Mouse (Mus musculus) liver, embryonic 11.5 days (tissue): ENCODE data around the gene Gm11437. TPM values are rescaled to one million over a fixed set of nuclear protein-coding genes. Genes with fewer than 3 reads are reported as not detected.
A peak's percentile ranks its signal among the peaks of the same experiment; 100 is the strongest.

Experiments used
- ATAC-seq: fragments of 200-750 bp; cut with Nextera tagmentation; replicated peaks from 2 replicates; pipeline ENCODE4 v1.8.0; 2017; ENCODE audit warnings: moderate number of reproducible peaks, mild to moderate bottlenecking, moderate TSS enrichment, moderate library complexity; ENCODE audit not compliant: low FRiP score
- DNase-seq: peaks from one replicate; pipeline ENCODE4 v3.0.0-alpha.2; 2017; ENCODE audit warnings: low spot score
- H3K27ac ChIP-seq: fragments of 300-500 bp; sonication (generic); 2 replicates; pipeline ENCODE4 v1.5.1; 2014; ENCODE audit warnings: mild to moderate bottlenecking, low read depth, low read length, control low read depth
- H3K27me3 ChIP-seq: fragments of 300-500 bp; sonication (generic); replicated peaks from 2 replicates; pipeline ENCODE4 v1.6.1; 2014; ENCODE audit warnings: low read length, mixed read lengths; ENCODE audit not compliant: control insufficient read depth, insufficient read depth
- H3K36me3 ChIP-seq: fragments of 300-500 bp; sonication (generic); 2 replicates; pipeline ENCODE4 v1.6.1; 2014; ENCODE audit warnings: mild to moderate bottlenecking, low read length, moderate library complexity, mixed read lengths; ENCODE audit not compliant: control insufficient read depth, insufficient read depth
- H3K4me1 ChIP-seq: fragments of 300-500 bp; sonication (generic); replicated peaks from 2 replicates; pipeline ENCODE4 v1.6.1; 2014; ENCODE audit warnings: low read length, mixed read lengths; ENCODE audit not compliant: control insufficient read depth, insufficient read depth
- H3K4me2 ChIP-seq: fragments of 300-500 bp; sonication (generic); 2 replicates; pipeline ENCODE4 v1.6.1; 2014; ENCODE audit warnings: mild to moderate bottlenecking, control low read depth, moderate library complexity
- H3K4me3 ChIP-seq: fragments of 300-500 bp; sonication (generic); 2 replicates; pipeline ENCODE4 v1.5.1; 2014; ENCODE audit warnings: low read depth, low read length, control low read depth
- H3K9ac ChIP-seq: fragments of 300-500 bp; sonication (generic); 2 replicates; pipeline ENCODE4 v1.6.1; 2014; ENCODE audit warnings: low read depth, low read length, control low read depth
- H3K9me3 ChIP-seq: fragments of 300-500 bp; sonication (generic); 2 replicates; pipeline ENCODE4 v1.6.1; 2016; ENCODE audit warnings: low read length, inconsistent platforms, mixed read lengths; ENCODE audit not compliant: control insufficient read depth
- WGBS: fragments of 180-500 bp; shearing (Covaris S2); extraction: QIAGEN DNeasy Blood & Tissue Kit; methylation state at CpG from one replicate; pipeline ENCODE4 v1.1.7; 2014; 5-methylcytosine and 5-hydroxymethylcytosine counted together
- polyA plus RNA-seq: library from polyadenylated mRNA; unstranded; fragments of >200 nt; fragmentation: Nextera tagmentation; extraction: Ambion mirVana; gene quantifications from 2 replicates; pipeline ENCODE4 v1.2.1, GENCODE M21; 2014

The Gm11437 gene
- polyA plus RNA-seq, 1 experiment from 2014 or later: not detected

- Histone ChIP-seq H3K27ac (no peak overlapping the region), H3K4me2 (no peak overlapping the region), H3K27me3 (no peaks in the 10 kb centered on the region; the same call in 1 of the 2 replicates), H3K9ac (no peak overlapping the region), H3K4me3 (no peak overlapping the region), H3K9me3 (no peaks in the 10 kb centered on the region), H3K36me3 (no peaks in the 10 kb centered on the region), H3K4me1 (no peaks in the 10 kb centered on the region)
- ATAC-seq: no peak
- DNase-seq: no peak
- 86% methylated on average over 4 of the region's 4 CpGs for WGBS
Measured at GRCm38 (mm10) chr11:84156535-84157262, 10.6 kb downstream of the Gm11437 start.

GRCm38 (mm10) chr11:84150884-84151283 lies 16.4 kb downstream of the Gm11437 start:
- ATAC-seq: no peak
- no peak for DNase-seq
- 60% methylated on average over 2 of the region's 2 CpGs for WGBS

GRCm38 (mm10) chr11:84146081-84146480 lies 21.2 kb downstream of the Gm11437 start:
- no peaks in the 10 kb centered on the region for H3K4me1 ChIP-seq
- WGBS: 61% methylated on average over 3 of the region's 3 CpGs
- H3K4me2 ChIP-seq: no peak overlapping the region
- no peak overlapping the region for H3K9ac ChIP-seq
- no peak overlapping the region for H3K4me3 ChIP-seq
- no peaks in the 10 kb centered on the region for H3K9me3 ChIP-seq
- H3K27ac ChIP-seq: no peak overlapping the region
- no peaks in the 10 kb centered on the region for H3K27me3 ChIP-seq
- DNase-seq (no peak), ATAC-seq (no peak)
- no peaks in the 10 kb centered on the region for H3K36me3 ChIP-seq

More at GRCm38 (mm10) chr11:84150884-84151283, 16.4 kb downstream of the Gm11437 start:
- no peaks in the 10 kb centered on the region for H3K9me3 ChIP-seq
- H3K27ac ChIP-seq: no peak overlapping the region
- H3K4me3 ChIP-seq: no peak overlapping the region
- no peak overlapping the region for H3K9ac ChIP-seq
- H3K36me3 ChIP-seq: no peaks in the 10 kb centered on the region
- H3K27me3 ChIP-seq: no peaks in the 10 kb centered on the region; the same call in 1 of the 2 replicates
- no peaks in the 10 kb centered on the region for H3K4me1 ChIP-seq
- no peak overlapping the region for H3K4me2 ChIP-seq

GRCm38 (mm10) chr11:84145201-84145798 lies 22.0 kb downstream of the Gm11437 start:
- no peak for ATAC-seq
- WGBS: 70% methylated on average over 10 of the region's 10 CpGs

GRCm38 (mm10) chr11:84141752-84142151 lies 25.5 kb downstream of the Gm11437 start:
- Histone ChIP-seq H3K27me3 (no peaks in the 10 kb centered on the region), H3K27ac (no peak overlapping the region), H3K36me3 (no peaks in the 10 kb centered on the region), H3K4me2 (no peak overlapping the region), H3K4me1 (0 out of 2 replicates have a peak, but pooled peaks cover 3% of the 10 kb centered on the region), H3K9ac (no peak overlapping the region), H3K4me3 (no peak overlapping the region), H3K9me3 (no peaks in the 10 kb centered on the region)
- DNase-seq: no peak
- ATAC-seq: no peak
- WGBS: 29% methylated on average over 2 of the region's 2 CpGs

More at GRCm38 (mm10) chr11:84145201-84145798, 22.0 kb downstream of the Gm11437 start:
- DNase-seq: no peak
- H3K9ac ChIP-seq: no peak overlapping the region
- H3K9me3 ChIP-seq: no peaks in the 10 kb centered on the region
- no peaks in the 10 kb centered on the region for H3K27me3 ChIP-seq
- no peak overlapping the region for H3K27ac ChIP-seq
- no peaks in the 10 kb centered on the region for H3K36me3 ChIP-seq
- no peak overlapping the region for H3K4me3 ChIP-seq
- no peaks in the 10 kb centered on the region for H3K4me1 ChIP-seq
- H3K4me2 ChIP-seq: no peak overlapping the region

GRCm38 (mm10) chr11:84136453-84136852 lies 30.8 kb downstream of the Gm11437 start:
- Histone ChIP-seq H3K9me3 (no peaks in the 10 kb centered on the region), H3K4me2 (no peak overlapping the region)
- 73% methylated on average over 3 of the region's 3 CpGs for WGBS

GRCm38 (mm10) chr11:84134331-84134860 lies 32.9 kb downstream of the Gm11437 start:
- Histone ChIP-seq H3K4me2 (no peak overlapping the region), H3K27me3 (no peaks in the 10 kb centered on the region), H3K4me3 (no peak overlapping the region), H3K27ac (no peak overlapping the region), H3K9ac (no peak overlapping the region), H3K9me3 (no peaks in the 10 kb centered on the region), H3K36me3 (no peaks in the 10 kb centered on the region; the same call in 1 of the 2 replicates), H3K4me1 (peaks cover 10% of the 10 kb centered on the region; the same call in 1 of the 2 replicates)
- 90% methylated on average over 2 of the region's 2 CpGs for WGBS
- DNase-seq (no peak), ATAC-seq (no peak)

More at GRCm38 (mm10) chr11:84136453-84136852, 30.8 kb downstream of the Gm11437 start:
- H3K4me1 ChIP-seq: 0 out of 2 replicates have a peak, but pooled peaks cover 3% of the 10 kb centered on the region
- ATAC-seq (no peak), DNase-seq (no peak)
- H3K4me3 ChIP-seq: no peak overlapping the region
- H3K27ac ChIP-seq: no peak overlapping the region
- H3K9ac ChIP-seq: no peak overlapping the region
- H3K27me3 ChIP-seq: no peaks in the 10 kb centered on the region
- no peaks in the 10 kb centered on the region; the same call in 1 of the 2 replicates for H3K36me3 ChIP-seq

- peak overlapping the region; percentile 76 for H3K4me3 ChIP-seq
- peaks cover 7% of the 10 kb centered on the region; the same call in 1 of the 2 replicates for H3K4me1 ChIP-seq
- DNase-seq: no peak
- H3K9ac ChIP-seq: peak overlapping the region; percentile 89
- H3K9me3 ChIP-seq: no peaks in the 10 kb centered on the region
- 0 out of 2 replicates have a peak, but pooled peaks have one; percentile 7 for ATAC-seq
- peaks cover 7% of the 10 kb centered on the region; the same call in 1 of the 2 replicates for H3K36me3 ChIP-seq
- no peaks in the 10 kb centered on the region for H3K27me3 ChIP-seq
- H3K4me2 ChIP-seq: peak overlapping the region; percentile 82
- WGBS: 7% methylated on average over 11 of the region's 11 CpGs
- no peak overlapping the region for H3K27ac ChIP-seq
Measured at GRCm38 (mm10) chr11:84129799-84130185, 37.5 kb downstream of the Gm11437 start.
